Mouse (Mus musculus): ENCODE results near the gene Sipa1l3.

GRCm38 (mm10) chr7:29404126-29404525 is 114.3 kb downstream of the Sipa1l3 start:
- TF ChIP-seq POLR2A (IDR thresholded peaks at IDR 0.05; ENCODE audit: insufficient read length, low read depth) = no peak
- no peak for TF ChIP-seq E2F4 (IDR thresholded peaks at IDR 0.05; ENCODE audit: insufficient read depth)
- no peak for TF ChIP-seq CEBPB (IDR thresholded peaks at IDR 0.05; ENCODE audit: insufficient read depth, poor library complexity, severe bottlenecking)
- no peak for TF ChIP-seq TCF3 (IDR thresholded peaks at IDR 0.05; ENCODE audit: insufficient read length, low read depth)
- no peak for TF ChIP-seq MAX (IDR thresholded peaks at IDR 0.05; ENCODE audit: low read depth)
- TF ChIP-seq MYOG (IDR thresholded peaks at IDR 0.05; ENCODE audit: control insufficient read depth in 1 of 3, insufficient read depth in 1 of 3, insufficient read length in 2 of 3, low read depth in 2 of 3) = no peak
- no peak for TF ChIP-seq MYOD1 (IDR thresholded peaks at IDR 0.05; ENCODE audit: control insufficient read depth in 1 of 3, insufficient read length in 2 of 3, low read depth in 2 of 3)
- TF ChIP-seq REST (IDR thresholded peaks at IDR 0.05; ENCODE audit: insufficient read depth, insufficient read length) = no peak
- TF ChIP-seq POLR2AphosphoS2 (IDR thresholded peaks at IDR 0.05; ENCODE audit: insufficient read length, low read depth) = no peak
- no peak for TF ChIP-seq USF1 (IDR thresholded peaks at IDR 0.05; ENCODE audit: low read depth)
